Mouse (Mus musculus) erythroblast, embryonic 14.5 days (primary cell): ENCODE measurements around the gene A730071L15Rik. TPM values are rescaled to one million over a fixed set of nuclear protein-coding genes. Genes with fewer than 3 reads are reported as not detected.
A peak's percentile ranks its signal among the peaks of the same experiment; 100 is the strongest.

Source experiments
- H3K27me3 ChIP-seq: 2 replicates; pipeline ENCODE4 v1.6.1; 2012; ENCODE audit warnings: inconsistent platforms; ENCODE audit not compliant: control insufficient read depth
- H3K36me3 ChIP-seq: 2 replicates; pipeline ENCODE4 v1.6.1; 2012; ENCODE audit warnings: mild to moderate bottlenecking, inconsistent platforms; ENCODE audit not compliant: control insufficient read depth
- H3K4me1 ChIP-seq: 2 replicates; pipeline ENCODE4 v1.6.1; 2012; ENCODE audit warnings: inconsistent platforms; ENCODE audit not compliant: control insufficient read depth
- H3K4me3 ChIP-seq: replicated peaks from 2 replicates; pipeline ENCODE3; 2012; ENCODE audit warnings: moderate library complexity, mild to moderate bottlenecking, inconsistent platforms
- H3K9me3 ChIP-seq: 2 replicates; pipeline ENCODE4 v1.6.1; 2012; ENCODE audit warnings: low read length, inconsistent platforms, mixed read lengths; ENCODE audit not compliant: control insufficient read depth
- GATA1 ChIP-seq: IDR thresholded peaks from 2 replicates; pipeline ENCODE4 v1.6.1; 2012; ENCODE audit warnings: low read length, inconsistent platforms, mixed read lengths
- TAL1 ChIP-seq: IDR thresholded peaks from 3 replicates; pipeline ENCODE4 v1.6.1; 2012; ENCODE audit warnings: low read length, inconsistent platforms, mixed read lengths
- polyA plus RNA-seq: library from polyadenylated mRNA; stranded (reverse); fragments of >175 nt; gene quantifications from 2 replicates; pipeline ENCODE4 v1.2.3, GENCODE M21; 2012

The A730071L15Rik gene
- polyA plus RNA-seq, 1 experiment = not detected

DNA sequence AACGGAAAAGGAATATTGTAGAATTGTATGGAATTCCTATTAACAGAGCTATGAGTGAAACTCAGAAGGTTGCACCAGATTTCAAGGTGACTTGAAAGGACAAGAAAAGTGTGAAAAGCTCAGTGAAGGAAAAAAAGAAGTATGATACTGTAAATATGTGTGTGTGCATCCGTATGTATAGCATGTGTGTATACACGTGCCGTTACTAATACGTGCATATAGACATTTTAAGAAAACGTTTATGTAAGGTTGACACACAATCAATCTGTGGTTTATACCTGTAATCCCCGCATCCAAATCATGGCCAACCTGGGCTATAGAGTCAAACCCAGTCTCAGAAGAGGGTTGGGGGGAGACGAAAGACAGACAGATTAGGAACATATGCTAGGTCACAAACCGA lies 741 bp downstream of the A730071L15Rik start:
- no peak for TF ChIP-seq TAL1
- no peak for TF ChIP-seq GATA1
- H3K4me3 ChIP-seq = peak overlapping the region; percentile 100
- no peaks in the 10 kb centered on the region for H3K9me3 ChIP-seq
- H3K4me1 ChIP-seq = peaks cover 38% of the 10 kb centered on the region
- H3K27me3 ChIP-seq = 0 out of 2 replicates have a peak, but pooled peaks cover 2% of the 10 kb centered on the region
- H3K36me3 ChIP-seq = peaks cover 4% of the 10 kb centered on the region

- Histone ChIP-seq H3K36me3 (no peaks in the 10 kb centered on the region), H3K4me1 (no peaks in the 10 kb centered on the region), H3K9me3 (peaks cover 14% of the 10 kb centered on the region), H3K27me3 (0 out of 2 replicates have a peak, but pooled peaks cover 2% of the 10 kb centered on the region), H3K4me3 (no peak overlapping the region)
- no peak for TF ChIP-seq GATA1
- no peak for TF ChIP-seq TAL1
Measured at GRCm38 (mm10) chr11:6207090-6207489, 7.3 kb downstream of the A730071L15Rik start.

DNA sequence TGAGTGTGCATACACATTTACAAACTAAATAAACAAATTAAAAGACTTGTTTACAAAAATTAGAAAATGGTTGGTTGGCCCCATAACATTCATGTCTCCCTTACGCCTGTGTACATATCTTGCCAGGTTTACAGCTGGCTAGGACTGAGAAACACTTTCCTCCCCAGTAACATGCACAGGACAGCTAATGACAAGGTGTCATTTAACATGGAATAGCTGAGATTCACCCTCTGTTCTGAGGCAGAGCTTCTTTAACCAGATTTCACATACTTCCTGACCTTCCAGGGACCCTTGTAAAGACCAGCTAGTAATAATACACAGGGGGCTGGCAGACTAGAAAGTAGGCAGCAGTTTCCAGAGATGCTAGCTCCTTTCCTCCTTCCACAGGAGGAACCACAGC lies 8.3 kb downstream of the A730071L15Rik start:
- Histone ChIP-seq H3K4me3 (no peak overlapping the region), H3K9me3 (peaks cover 14% of the 10 kb centered on the region), H3K36me3 (no peaks in the 10 kb centered on the region), H3K27me3 (0 out of 2 replicates have a peak, but pooled peaks cover 2% of the 10 kb centered on the region), H3K4me1 (no peaks in the 10 kb centered on the region)
- TF ChIP-seq GATA1 (no peak), TAL1 (no peak)

DNA sequence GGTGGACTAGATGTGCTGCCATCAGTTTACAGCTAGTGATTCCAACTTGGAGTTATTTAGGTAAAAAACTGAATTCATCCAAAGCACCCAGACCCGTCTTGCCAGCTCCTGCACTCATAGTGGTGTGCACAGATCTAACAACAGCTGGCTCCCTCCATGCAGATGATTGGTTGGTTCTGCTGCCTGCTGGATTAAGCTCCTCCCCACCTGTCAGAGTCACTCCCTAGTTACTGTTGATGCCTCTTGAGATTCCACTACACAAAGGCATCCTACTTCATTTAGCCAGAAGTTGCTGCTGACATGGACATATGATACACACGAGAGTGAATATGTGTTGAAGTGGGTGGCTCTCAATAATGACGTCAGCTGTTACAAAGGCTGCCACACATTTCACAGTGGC lies 17.0 kb downstream of the A730071L15Rik start:
- Histone ChIP-seq H3K27me3 (no peaks in the 10 kb centered on the region), H3K4me1 (no peaks in the 10 kb centered on the region), H3K36me3 (no peaks in the 10 kb centered on the region), H3K9me3 (no peaks in the 10 kb centered on the region), H3K4me3 (no peak overlapping the region)
- TF ChIP-seq GATA1 (no peak), TAL1 (no peak)

GRCm38 (mm10) chr11:6218189-6218896 lies 18.5 kb downstream of the A730071L15Rik start:
- Histone ChIP-seq H3K9me3 (no peaks in the 10 kb centered on the region), H3K4me3 (no peak overlapping the region), H3K27me3 (no peaks in the 10 kb centered on the region), H3K36me3 (no peaks in the 10 kb centered on the region), H3K4me1 (no peaks in the 10 kb centered on the region)
- TF ChIP-seq GATA1 (no peak), TAL1 (no peak)

DNA sequence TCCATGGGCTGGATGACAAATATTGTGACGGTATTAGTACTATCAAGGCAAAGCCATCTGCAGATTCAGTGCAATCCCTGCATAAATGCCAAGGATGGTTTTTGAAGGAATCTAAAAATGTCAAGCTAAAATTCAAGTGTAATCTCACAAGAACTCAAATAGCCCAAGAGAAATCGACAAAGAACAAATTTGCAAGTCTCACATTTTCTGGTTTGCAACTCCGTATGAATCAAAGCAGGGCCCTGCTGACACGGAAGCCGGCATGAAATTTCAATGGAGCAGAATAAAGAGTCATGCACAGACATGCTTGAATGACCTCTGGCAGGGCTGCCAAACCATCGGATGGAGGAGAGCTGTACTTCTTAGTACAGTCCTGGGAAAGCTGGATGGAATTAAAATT lies 20.1 kb downstream of the A730071L15Rik start:
- Histone ChIP-seq H3K36me3 (no peaks in the 10 kb centered on the region), H3K4me3 (no peak overlapping the region), H3K27me3 (no peaks in the 10 kb centered on the region), H3K4me1 (no peaks in the 10 kb centered on the region), H3K9me3 (no peaks in the 10 kb centered on the region)
- TF ChIP-seq GATA1 = no peak
- TF ChIP-seq TAL1 = no peak

- no peaks in the 10 kb centered on the region for H3K27me3 ChIP-seq
- no peaks in the 10 kb centered on the region for H3K9me3 ChIP-seq
- H3K4me3 ChIP-seq = no peak overlapping the region
- no peaks in the 10 kb centered on the region for H3K4me1 ChIP-seq
- TF ChIP-seq TAL1 (no peak), GATA1 (no peak)
- no peaks in the 10 kb centered on the region for H3K36me3 ChIP-seq
Measured at GRCm38 (mm10) chr11:6222187-6222586, 22.4 kb downstream of the A730071L15Rik start.

GRCm38 (mm10) chr11:6224541-6225229 lies 24.9 kb downstream of the A730071L15Rik start:
- TF ChIP-seq GATA1 (no peak), TAL1 (no peak)
- Histone ChIP-seq H3K9me3 (no peaks in the 10 kb centered on the region), H3K27me3 (no peaks in the 10 kb centered on the region), H3K36me3 (no peaks in the 10 kb centered on the region), H3K4me1 (no peaks in the 10 kb centered on the region), H3K4me3 (no peak overlapping the region)

DNA sequence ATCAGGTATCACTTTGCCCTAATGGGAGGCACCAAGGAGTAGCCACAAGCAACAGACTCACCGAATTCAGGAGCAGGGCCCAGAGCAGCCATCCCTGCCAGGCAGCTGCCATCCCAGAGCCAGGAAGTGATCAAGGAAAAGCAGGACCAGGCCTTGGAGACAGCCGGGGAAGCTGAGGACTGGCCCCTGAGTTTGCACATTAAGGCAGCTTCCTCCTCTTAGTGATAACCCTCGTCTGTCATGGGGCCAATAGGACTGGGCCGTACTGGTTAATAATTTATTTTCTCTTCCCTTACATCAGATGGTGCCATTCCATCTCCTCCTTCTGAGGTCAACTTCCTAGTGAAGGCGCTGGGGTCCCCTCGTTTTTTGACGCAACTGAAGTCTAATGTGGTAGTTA lies 30.2 kb downstream of the A730071L15Rik start, which contains the start of gene Npc1l1:
Gene Npc1l1, minus strand, starts transcription at position 132 of the 400 bp plus-strand sequence.
- Histone ChIP-seq H3K9me3 (peaks cover 10% of the 10 kb centered on the region), H3K36me3 (no peaks in the 10 kb centered on the region), H3K27me3 (no peaks in the 10 kb centered on the region; the same call in 1 of the 2 replicates), H3K4me1 (no peaks in the 10 kb centered on the region), H3K4me3 (no peak within 1 kb of the TSS)
- no peak for TF ChIP-seq GATA1
- TF ChIP-seq TAL1 = no peak
